Mouse (Mus musculus) stomach, embryonic 16.5 days (tissue): ENCODE results near the gene Terb2. TPM values are rescaled to one million over a fixed set of nuclear protein-coding genes. Genes with fewer than 3 reads are reported as not detected.

ENCODE experiments used
- ATAC-seq: fragments of 200-750 bp; cut with Nextera tagmentation; 2 replicates; pipeline ENCODE4 v1.8.0; 2017; ENCODE audit warnings: moderate number of reproducible peaks, moderate TSS enrichment; ENCODE audit not compliant: insufficient read depth, low FRiP score
- H3K27ac ChIP-seq: fragments of 300-500 bp; sonication (generic); 2 replicates; pipeline ENCODE4 v1.5.1; 2014; ENCODE audit warnings: low read length
- H3K27me3 ChIP-seq: fragments of 300-500 bp; sonication (generic); 2 replicates; pipeline ENCODE4 v1.6.1; 2014; ENCODE audit warnings: low read length, control low read depth, mixed read lengths; ENCODE audit not compliant: control insufficient read depth, insufficient read depth
- H3K36me3 ChIP-seq: fragments of 300-500 bp; sonication (generic); 2 replicates; pipeline ENCODE4 v1.6.1; 2014; ENCODE audit warnings: low read length; ENCODE audit not compliant: control insufficient read depth, insufficient read depth
- H3K4me1 ChIP-seq: fragments of 300-500 bp; sonication (generic); 2 replicates; pipeline ENCODE4 v1.6.1; 2014; ENCODE audit warnings: low read length, control low read depth, mixed read lengths; ENCODE audit not compliant: control insufficient read depth, insufficient read depth
- H3K4me2 ChIP-seq: fragments of 300-500 bp; sonication (generic); 2 replicates; pipeline ENCODE4 v1.6.1; 2014; ENCODE audit warnings: low read depth, low read length, mixed read lengths
- H3K4me3 ChIP-seq: fragments of 300-500 bp; sonication (generic); replicated peaks from 2 replicates; pipeline ENCODE4 v1.5.1; 2014; ENCODE audit warnings: mild to moderate bottlenecking, low read length
- H3K9ac ChIP-seq: fragments of 300-500 bp; sonication (generic); 2 replicates; pipeline ENCODE4 v1.6.1; 2014; ENCODE audit warnings: low read length
- H3K9me3 ChIP-seq: fragments of 300-500 bp; sonication (generic); replicated peaks from 2 replicates; pipeline ENCODE4 v1.6.1; 2016; ENCODE audit warnings: low read length, control low read depth; ENCODE audit not compliant: control insufficient read depth
- WGBS: fragments of 180-500 bp; shearing (Covaris S2); extraction: QIAGEN DNeasy Blood & Tissue Kit; methylation state at CpG from one replicate; pipeline ENCODE4 v1.1.7; 2014; 5-methylcytosine and 5-hydroxymethylcytosine counted together
- polyA plus RNA-seq: library from polyadenylated mRNA; unstranded; fragments of >200 nt; fragmentation: Nextera tagmentation; extraction: Ambion mirVana; gene quantifications from 2 replicates; pipeline ENCODE4 v1.2.1, GENCODE M21; 2015

Terb2 gene
- polyA plus RNA-seq, 1 experiment from 2014 or later: not detected

DNA sequence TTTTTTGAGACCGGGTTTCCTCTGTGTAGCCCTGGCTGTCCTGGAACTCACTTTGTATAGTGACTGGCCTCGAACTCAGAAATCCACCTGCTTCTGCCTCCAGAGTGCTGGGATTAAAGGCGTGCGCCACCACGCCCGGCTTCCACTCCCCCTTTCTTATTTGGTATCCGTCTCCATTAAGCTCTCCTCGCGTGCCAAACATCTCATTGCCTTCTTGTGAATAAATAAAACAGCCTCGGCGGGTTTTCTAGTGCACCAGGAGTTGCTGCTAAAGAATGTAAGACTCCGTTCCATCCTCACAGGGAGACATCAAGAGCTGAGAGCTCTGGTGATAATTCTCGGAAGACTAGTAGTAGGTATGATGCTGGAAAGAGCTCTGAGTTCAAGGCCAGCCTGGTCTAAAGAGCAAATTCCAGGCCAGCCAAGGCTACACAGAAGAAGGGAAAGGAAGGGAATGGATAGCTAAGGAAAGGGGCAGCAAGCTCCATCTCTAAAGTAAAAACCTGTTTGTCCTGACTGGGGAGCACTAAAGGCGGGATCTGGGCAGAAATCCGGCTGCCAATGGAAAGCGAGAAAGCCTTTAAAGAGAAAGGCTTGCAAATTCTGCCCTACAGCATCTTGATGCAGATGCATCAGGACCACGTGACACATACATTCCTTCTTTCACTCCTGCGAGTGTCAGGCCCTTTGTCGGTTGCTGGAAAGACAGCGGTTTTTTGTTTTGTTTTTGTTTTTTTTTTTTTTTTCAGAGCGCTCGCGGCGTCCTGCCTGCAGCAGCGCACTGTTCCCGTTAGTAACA, 47.9 kb downstream of the Terb2 start:
- no peak for ATAC-seq
- peak overlapping the region; percentile 62 for H3K4me3 ChIP-seq
- H3K4me1 ChIP-seq: 0 out of 2 replicates have a peak, but pooled peaks cover 7% of the 10 kb centered on the region
- H3K4me2 ChIP-seq: peak overlapping the region; percentile 87
- peak overlapping the region; percentile 50; the same call in 1 of the 2 replicates for H3K27ac ChIP-seq
- WGBS: 6% methylated on average over 26 of the region's 26 CpGs
- no peaks in the 10 kb centered on the region for H3K27me3 ChIP-seq
- H3K9ac ChIP-seq: peak overlapping the region; percentile 73
- no peaks in the 10 kb centered on the region for H3K36me3 ChIP-seq
- H3K9me3 ChIP-seq: no peaks in the 10 kb centered on the region

DNA sequence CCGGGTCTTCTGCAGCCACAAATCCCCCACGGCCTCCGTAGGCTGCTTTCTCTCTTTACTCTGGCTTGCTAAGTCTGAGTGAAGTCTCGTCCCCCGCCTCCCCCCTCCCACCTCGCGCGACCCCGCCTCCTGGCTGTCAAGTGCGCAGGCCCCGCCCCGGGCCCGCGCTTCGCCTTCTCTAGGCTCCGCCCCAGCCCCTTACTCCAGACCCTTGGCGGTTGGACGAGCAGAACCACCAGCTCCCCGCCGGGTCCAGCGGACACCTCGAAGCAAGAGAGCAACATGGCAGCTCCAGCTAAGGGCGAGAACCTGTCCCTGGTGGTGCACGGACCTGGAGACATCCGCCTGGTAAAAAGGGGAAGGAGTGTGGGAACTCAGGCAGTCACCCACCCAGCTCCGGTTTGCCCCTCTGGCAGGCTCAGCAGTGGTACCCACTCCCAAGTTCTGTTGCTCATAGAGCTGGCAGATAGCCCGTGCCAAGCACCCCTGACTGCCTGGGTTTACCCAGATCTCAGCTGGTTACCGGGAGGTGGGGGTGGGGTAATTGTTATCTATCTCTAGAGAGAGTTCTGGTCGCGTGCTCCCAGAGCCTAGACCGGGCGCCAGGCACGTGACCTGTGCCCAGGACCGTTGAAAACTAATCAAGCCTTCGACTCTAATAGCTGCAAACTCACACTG, 48.7 kb downstream of the Terb2 start, which contains the start of gene Sord:
Sord (plus strand) TSS at position 139 of the 678 bp plus-strand sequence.
- Histone ChIP-seq H3K4me2 (peak within 1 kb of the TSS; percentile 87), H3K9me3 (no peaks in the 10 kb centered on the region), H3K27me3 (no peaks in the 10 kb centered on the region), H3K27ac (peak within 1 kb of the TSS; percentile 50; the same call in 1 of the 2 replicates), H3K36me3 (no peaks in the 10 kb centered on the region), H3K4me3 (peak within 1 kb of the TSS; percentile 62), H3K4me1 (0 out of 2 replicates have a peak, but pooled peaks cover 7% of the 10 kb centered on the region), H3K9ac (peak within 1 kb of the TSS; percentile 73)
- 2% methylated on average over 35 of the region's 35 CpGs for WGBS
- peak; percentile 93 for ATAC-seq

GRCm38 (mm10) chr2:122235425-122235824, 49.4 kb downstream of the Terb2 start:
- Histone ChIP-seq H3K4me3 (peak overlapping the region; percentile 62), H3K9ac (no peak overlapping the region), H3K4me1 (0 out of 2 replicates have a peak, but pooled peaks cover 7% of the 10 kb centered on the region), H3K27me3 (no peaks in the 10 kb centered on the region), H3K27ac (no peak overlapping the region), H3K4me2 (peak overlapping the region; percentile 87), H3K9me3 (no peaks in the 10 kb centered on the region), H3K36me3 (no peaks in the 10 kb centered on the region)
- no peak for ATAC-seq
- 77% methylated on average over 2 of the region's 2 CpGs for WGBS

DNA sequence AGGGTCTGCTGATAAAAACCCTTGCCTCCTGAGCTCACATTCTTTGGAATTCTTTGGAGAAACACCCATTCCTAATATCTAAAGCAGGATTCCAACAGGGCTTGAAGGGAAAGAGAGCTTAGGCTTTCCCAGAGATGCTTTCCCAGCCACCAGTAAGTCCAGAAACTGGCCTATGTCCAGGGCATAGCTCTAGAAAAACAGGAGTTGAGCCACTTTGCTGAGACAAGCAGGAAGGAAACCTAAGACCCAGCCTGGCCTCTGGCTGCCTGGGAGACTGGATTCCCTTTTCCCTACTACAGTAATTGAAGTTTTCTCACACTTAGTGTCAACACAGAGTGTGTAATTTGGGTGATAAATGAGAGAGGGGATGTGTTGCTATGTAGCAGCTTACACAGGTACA, 50.2 kb downstream of the Terb2 start:
- Histone ChIP-seq H3K4me1 (0 out of 2 replicates have a peak, but pooled peaks cover 7% of the 10 kb centered on the region), H3K27me3 (no peaks in the 10 kb centered on the region), H3K9ac (no peak overlapping the region), H3K27ac (no peak overlapping the region), H3K36me3 (no peaks in the 10 kb centered on the region), H3K4me2 (peak overlapping the region; percentile 3; the same call in 1 of the 2 replicates), H3K4me3 (no peak overlapping the region), H3K9me3 (no peaks in the 10 kb centered on the region)
- no peak for ATAC-seq

DNA sequence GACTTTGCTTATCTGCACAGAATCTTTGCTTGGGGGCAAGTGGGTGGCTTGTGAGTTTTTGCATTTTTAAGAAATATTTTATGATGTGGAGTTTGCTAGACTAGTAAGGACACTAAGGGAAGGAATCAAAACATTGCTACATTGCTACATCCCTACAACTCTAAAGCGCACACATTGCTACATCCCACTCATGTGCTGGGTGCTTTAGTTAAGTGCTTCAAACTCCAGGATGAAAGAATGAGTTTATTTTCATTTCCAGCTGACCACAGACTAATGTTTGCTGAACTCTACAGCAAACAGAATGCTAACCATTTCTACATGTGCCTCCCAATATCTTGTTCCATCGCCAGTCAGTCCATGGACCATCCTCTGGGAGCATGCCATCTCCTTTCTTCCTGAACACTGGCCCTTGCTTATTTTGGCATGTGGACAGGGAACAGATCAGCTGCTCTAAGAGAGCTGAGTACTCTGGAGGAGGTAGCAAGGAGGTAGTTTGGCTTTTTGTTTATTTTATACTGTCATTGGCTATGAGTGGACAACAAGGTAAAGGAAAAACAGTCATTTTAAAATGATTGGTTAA, 51.9 kb downstream of the Terb2 start:
- Histone ChIP-seq H3K9me3 (no peaks in the 10 kb centered on the region), H3K36me3 (no peaks in the 10 kb centered on the region), H3K4me2 (no peak overlapping the region), H3K9ac (no peak overlapping the region), H3K4me1 (0 out of 2 replicates have a peak, but pooled peaks cover 7% of the 10 kb centered on the region), H3K27ac (no peak overlapping the region), H3K27me3 (no peaks in the 10 kb centered on the region), H3K4me3 (no peak overlapping the region)
- ATAC-seq: no peak
- WGBS: 79% methylated on average over 2 of the region's 2 CpGs

DNA sequence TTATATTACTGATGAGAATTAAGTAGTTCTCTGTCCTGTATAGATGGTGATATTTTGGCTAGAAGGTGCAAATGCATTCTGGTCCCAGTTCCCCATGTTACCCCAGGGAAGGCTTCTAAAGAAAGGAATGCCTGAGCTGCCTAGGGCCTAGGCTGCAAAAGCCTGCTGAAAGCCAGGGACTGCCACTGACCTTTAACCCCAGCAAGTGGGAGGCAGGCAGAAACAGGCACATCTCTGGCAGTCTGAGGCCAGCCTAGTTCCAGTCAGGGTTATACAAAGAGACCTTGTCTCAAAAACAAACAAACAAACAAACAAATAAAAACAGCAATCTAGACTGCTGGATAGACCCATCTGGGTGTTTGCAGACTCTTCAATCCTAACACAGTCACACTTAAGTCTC, 54.7 kb downstream of the Terb2 start:
- H3K4me2 ChIP-seq: no peak overlapping the region
- ATAC-seq: no peak
- H3K27me3 ChIP-seq: no peaks in the 10 kb centered on the region
- H3K9me3 ChIP-seq: no peaks in the 10 kb centered on the region
- 0 out of 2 replicates have a peak, but pooled peaks cover 2% of the 10 kb centered on the region for H3K4me1 ChIP-seq
- H3K36me3 ChIP-seq: no peaks in the 10 kb centered on the region
- no peak overlapping the region for H3K27ac ChIP-seq
- no peak overlapping the region for H3K9ac ChIP-seq
- no peak overlapping the region for H3K4me3 ChIP-seq

- H3K27ac ChIP-seq: no peak overlapping the region
- H3K27me3 ChIP-seq: no peaks in the 10 kb centered on the region
- no peak for ATAC-seq
- H3K36me3 ChIP-seq: no peaks in the 10 kb centered on the region
- no peak overlapping the region for H3K4me3 ChIP-seq
- H3K9me3 ChIP-seq: no peaks in the 10 kb centered on the region
- H3K4me2 ChIP-seq: no peak overlapping the region
- H3K4me1 ChIP-seq: 0 out of 2 replicates have a peak, but pooled peaks cover 2% of the 10 kb centered on the region
- H3K9ac ChIP-seq: no peak overlapping the region
- WGBS: 89% methylated on average over 4 of the region's 4 CpGs
Measured at GRCm38 (mm10) chr2:122241226-122241625, 55.2 kb downstream of the Terb2 start.

GRCm38 (mm10) chr2:122241935-122242334, 55.9 kb downstream of the Terb2 start:
- Histone ChIP-seq H3K4me2 (no peak overlapping the region), H3K27me3 (no peaks in the 10 kb centered on the region), H3K36me3 (no peaks in the 10 kb centered on the region), H3K27ac (no peak overlapping the region), H3K9ac (no peak overlapping the region), H3K9me3 (no peaks in the 10 kb centered on the region), H3K4me1 (0 out of 2 replicates have a peak, but pooled peaks cover 2% of the 10 kb centered on the region), H3K4me3 (no peak overlapping the region)
- ATAC-seq: peak; percentile 73
- 42% methylated on average over 6 of the region's 6 CpGs for WGBS
